Mouse (Mus musculus): ENCODE results near the gene Cc2d2b. TPM values are rescaled to one million over a fixed set of nuclear protein-coding genes. Genes with fewer than 3 reads are reported as not detected.

Gene Cc2d2b
- polyA plus RNA-seq, 1 experiment: not detected

DNA sequence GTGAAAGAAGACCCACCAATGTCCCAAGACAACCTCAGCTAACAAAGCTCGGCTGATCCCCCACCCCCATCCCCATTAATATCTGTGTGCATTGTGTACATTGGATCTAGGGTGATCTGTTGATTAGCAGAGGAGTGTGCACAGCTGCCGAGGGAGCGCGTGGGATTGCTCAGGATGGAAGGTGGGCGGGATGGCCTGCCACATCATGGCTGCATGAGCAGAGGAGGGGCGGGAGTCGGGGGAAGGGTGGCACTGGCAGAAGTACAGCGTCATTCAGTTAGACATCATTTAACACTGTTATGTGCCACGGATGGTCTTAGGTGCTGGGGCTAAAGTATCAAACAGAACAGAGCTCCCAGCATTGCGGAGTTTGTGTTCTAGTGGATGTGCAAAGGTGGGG, 25.0 kb upstream of the Cc2d2b start:
- Histone ChIP-seq H3K4me3 (ENCODE audit: insufficient read depth, low read length) (no peak overlapping the region), H3K27ac (ENCODE audit: insufficient read depth, low read depth, low read length) (no peak overlapping the region), H3K4me1 (ENCODE audit: control insufficient read depth, insufficient read depth, low read length) (peaks cover 4% of the 10 kb centered on the region)
- no peak for TF ChIP-seq POLR2A (IDR thresholded peaks at IDR 0.05; ENCODE audit: borderline replicate concordance, low read depth, low read length)
- TF ChIP-seq CTCF (IDR thresholded peaks at IDR 0.05; ENCODE audit: low read depth, low read length): no peak

DNA sequence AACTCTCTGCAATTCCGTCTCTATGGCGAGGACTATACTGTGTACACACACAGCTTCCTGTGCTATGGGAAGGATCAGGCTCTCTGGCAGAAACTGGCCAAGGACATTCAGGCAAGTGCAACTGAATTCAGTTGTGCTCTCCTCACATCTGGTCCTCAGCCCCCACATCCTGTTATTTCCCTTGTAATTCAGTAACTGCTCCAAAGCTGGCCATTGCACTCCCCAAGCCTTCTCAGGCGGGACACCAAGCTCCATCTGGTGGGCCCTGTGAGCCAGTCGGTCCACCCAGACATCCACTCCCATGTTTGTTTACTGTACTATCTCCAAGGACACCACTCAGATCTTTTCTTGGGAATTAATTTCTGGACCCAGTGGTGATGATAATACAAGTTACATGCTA, 22.4 kb upstream of the Cc2d2b start:
- peaks cover 10% of the 10 kb centered on the region for H3K4me1 ChIP-seq (ENCODE audit: control insufficient read depth, insufficient read depth, low read length)
- H3K4me3 ChIP-seq (ENCODE audit: insufficient read depth, low read length): no peak overlapping the region
- TF ChIP-seq CTCF (IDR thresholded peaks at IDR 0.05; ENCODE audit: low read depth, low read length): no peak
- no peak overlapping the region for H3K27ac ChIP-seq (ENCODE audit: insufficient read depth, low read depth, low read length)

DNA sequence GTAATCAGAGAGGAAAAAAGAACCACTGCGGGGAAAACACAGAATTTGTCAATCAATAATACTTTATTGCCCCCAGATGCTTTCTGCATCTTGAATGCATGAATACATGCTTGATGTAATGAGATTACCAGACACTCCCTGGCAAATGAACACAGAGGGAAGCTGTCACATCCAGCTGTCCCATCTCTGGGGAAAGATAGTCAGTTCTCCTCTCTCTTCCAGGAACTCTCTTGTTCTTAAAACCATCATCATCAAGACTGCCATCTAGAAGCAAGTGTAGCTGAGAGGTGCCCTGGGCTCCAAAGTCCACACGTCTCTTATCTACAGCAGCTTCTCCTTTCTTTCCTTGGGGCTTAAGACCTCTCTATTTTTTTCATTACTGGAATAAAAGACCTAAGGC, 21.9 kb upstream of the Cc2d2b start:
- Histone ChIP-seq H3K27ac (ENCODE audit: insufficient read depth, low read depth, low read length) (no peak overlapping the region), H3K4me3 (ENCODE audit: insufficient read depth, low read length) (no peak overlapping the region), H3K4me1 (ENCODE audit: control insufficient read depth, insufficient read depth, low read length) (peaks cover 10% of the 10 kb centered on the region)
- no peak for TF ChIP-seq CTCF (IDR thresholded peaks at IDR 0.05; ENCODE audit: low read depth, low read length)
- TF ChIP-seq POLR2A (IDR thresholded peaks at IDR 0.05; ENCODE audit: borderline replicate concordance, low read depth, low read length): no peak

DNA sequence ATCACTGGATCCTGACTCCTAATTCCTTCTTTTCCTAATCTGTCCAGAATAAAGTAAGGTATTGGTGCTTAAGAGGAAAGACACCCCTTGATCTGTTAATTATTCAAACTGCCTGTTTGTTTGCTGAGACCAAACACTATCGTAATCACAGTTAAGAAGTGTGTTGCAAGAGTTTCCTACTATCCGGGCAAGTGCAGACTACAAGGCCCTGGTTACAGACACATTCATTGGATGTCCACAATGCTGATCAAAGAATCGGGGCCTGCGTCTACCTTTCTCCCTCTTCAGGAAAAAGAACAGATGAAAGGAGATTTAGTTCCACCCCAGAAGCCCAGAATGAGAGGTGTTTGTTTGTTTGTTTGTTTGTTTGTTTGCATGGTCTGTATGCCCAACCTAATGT, 20.3 kb upstream of the Cc2d2b start:
- TF ChIP-seq CTCF (IDR thresholded peaks at IDR 0.05; ENCODE audit: low read depth, low read length): no peak
- no peak for TF ChIP-seq POLR2A (IDR thresholded peaks at IDR 0.05; ENCODE audit: borderline replicate concordance, low read depth, low read length)
- Histone ChIP-seq H3K4me1 (ENCODE audit: control insufficient read depth, insufficient read depth, low read length) (peaks cover 10% of the 10 kb centered on the region), H3K27ac (ENCODE audit: insufficient read depth, low read depth, low read length) (no peak overlapping the region), H3K4me3 (ENCODE audit: insufficient read depth, low read length) (no peak overlapping the region)

DNA sequence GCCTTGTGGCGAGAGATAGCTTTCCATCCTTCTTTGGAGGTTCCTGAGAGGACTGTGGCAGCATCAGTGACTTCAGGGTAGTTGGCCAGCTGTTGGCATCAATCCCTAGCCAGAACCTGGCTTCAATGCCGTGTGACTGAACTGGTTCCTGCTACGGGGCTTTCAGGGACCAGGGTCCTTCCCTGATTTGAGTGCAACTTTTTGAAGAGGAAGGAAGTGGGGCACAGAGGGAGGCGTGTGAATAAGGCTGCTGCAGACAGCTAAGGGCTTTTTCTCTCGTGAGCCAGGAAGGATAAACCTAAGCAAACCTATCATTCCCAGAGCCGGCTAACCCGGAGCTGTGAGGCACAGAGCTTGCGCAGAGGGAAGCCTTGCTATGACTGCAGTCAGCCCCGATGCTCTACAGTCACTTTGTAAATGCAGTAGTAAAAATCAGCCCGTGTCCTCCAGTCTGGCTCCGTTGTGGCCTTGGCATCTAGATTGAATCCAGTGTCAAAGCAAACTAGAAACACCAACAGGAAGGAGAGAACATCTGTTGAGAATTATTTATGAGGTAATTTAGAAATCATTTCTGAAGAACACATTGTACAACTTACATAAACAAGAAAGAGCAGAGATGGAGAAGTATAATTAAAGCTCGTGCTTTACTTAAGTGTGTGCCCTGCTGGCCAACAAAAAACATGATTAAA, 19.7 kb upstream of the Cc2d2b start:
- peaks cover 10% of the 10 kb centered on the region for H3K4me1 ChIP-seq (ENCODE audit: control insufficient read depth, insufficient read depth, low read length)
- no peak for TF ChIP-seq CTCF (IDR thresholded peaks at IDR 0.05; ENCODE audit: low read depth, low read length)
- no peak for TF ChIP-seq POLR2A (IDR thresholded peaks at IDR 0.05; ENCODE audit: borderline replicate concordance, low read depth, low read length)
- 0 out of 2 replicates have a peak overlapping the region, but pooled peaks have one; percentile 25 for H3K27ac ChIP-seq (ENCODE audit: insufficient read depth, low read depth, low read length)
- H3K4me3 ChIP-seq (ENCODE audit: insufficient read depth, low read length): no peak overlapping the region

DNA sequence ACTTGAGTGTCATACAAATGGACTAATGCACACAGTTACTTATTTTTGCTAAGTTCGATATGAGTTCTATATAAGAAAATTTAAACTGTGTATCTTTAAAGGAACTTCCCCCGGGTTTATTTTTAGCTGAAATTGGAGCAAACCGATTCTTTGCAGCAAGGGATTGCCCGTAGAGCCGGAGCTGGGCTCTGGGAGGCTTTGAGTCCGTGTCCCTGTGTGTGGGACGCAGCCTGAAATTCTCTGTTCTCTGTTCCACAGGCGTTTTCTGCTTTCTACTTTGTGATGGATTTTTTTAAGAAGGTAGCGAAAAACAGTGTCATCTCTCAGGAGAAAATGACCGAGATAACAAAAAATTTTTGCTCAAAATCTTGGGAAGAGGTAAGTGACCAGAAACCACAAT, 15.1 kb upstream of the Cc2d2b start:
- Histone ChIP-seq H3K27ac (ENCODE audit: insufficient read depth, low read depth, low read length) (no peak overlapping the region), H3K4me1 (ENCODE audit: control insufficient read depth, insufficient read depth, low read length) (peaks cover 7% of the 10 kb centered on the region), H3K4me3 (ENCODE audit: insufficient read depth, low read length) (no peak overlapping the region)
- TF ChIP-seq CTCF (IDR thresholded peaks at IDR 0.05; ENCODE audit: low read depth, low read length) (no peak), POLR2A (IDR thresholded peaks at IDR 0.05; ENCODE audit: borderline replicate concordance, low read depth, low read length) (no peak)

DNA sequence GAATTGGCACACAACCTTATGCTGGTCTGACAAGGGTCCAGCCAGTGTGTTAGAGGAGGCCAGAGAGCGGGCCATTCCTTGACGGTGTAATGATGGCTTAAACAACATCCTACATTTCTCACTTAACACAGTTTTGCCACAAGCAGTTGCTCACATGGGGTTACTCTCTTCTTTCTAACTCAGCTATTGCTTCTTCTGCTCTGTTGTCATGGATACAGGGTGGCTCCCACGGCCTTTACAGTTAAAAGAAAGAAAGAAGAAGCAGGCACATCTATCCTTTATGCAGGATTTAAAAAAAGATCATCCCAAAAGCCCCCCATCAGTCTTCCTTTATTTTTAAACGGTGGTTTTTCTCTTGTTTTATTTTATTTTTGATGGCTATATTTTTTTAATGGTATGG, 14.7 kb upstream of the Cc2d2b start:
- Histone ChIP-seq H3K4me1 (ENCODE audit: control insufficient read depth, insufficient read depth, low read length) (peaks cover 3% of the 10 kb centered on the region), H3K4me3 (ENCODE audit: insufficient read depth, low read length) (no peak overlapping the region), H3K27ac (ENCODE audit: insufficient read depth, low read depth, low read length) (no peak overlapping the region)
- TF ChIP-seq CTCF (IDR thresholded peaks at IDR 0.05; ENCODE audit: low read depth, low read length): no peak
- TF ChIP-seq POLR2A (IDR thresholded peaks at IDR 0.05; ENCODE audit: borderline replicate concordance, low read depth, low read length): no peak

DNA sequence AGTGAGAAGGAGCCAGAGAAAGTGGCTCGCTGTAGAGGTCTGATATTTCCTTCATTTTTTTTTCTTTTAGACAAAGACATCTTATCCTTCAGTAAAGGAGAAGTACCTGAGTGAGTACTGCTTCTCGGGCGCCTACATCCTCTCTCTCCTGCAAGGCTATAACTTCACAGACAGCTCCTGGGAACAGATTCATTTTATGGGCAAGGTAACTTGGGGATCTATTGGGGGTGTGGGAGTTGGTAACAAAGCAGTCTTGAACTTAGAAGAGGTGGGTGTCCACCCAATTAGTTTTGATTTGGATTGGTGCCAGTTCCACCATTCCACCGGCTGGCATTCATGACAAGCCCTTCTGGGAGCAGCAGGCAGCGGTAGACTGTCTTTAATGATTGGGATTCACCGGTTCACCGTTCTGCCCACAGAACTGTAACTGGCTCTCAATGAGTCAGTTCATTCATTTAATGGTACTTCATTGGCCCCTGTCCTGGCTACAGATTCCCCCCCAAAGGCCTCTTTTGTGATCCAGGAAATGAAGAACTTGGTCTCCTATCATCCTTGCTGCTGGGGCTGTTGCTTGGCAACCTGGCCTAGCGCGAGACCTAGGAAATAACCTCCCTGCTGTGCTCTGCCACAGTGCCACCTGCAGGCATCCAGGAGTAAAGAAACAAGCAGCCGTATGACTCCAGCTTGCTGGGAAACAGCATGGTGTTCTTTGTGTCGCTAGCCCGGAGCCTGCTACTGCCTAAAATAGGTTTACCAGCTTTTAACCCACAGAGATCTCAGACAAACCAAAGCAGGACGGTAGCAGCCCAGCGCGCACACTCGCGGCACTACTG, 11.7 kb upstream of the Cc2d2b start:
- no peak overlapping the region for H3K4me3 ChIP-seq (ENCODE audit: insufficient read depth, low read length)
- no peaks in the 10 kb centered on the region for H3K4me1 ChIP-seq (ENCODE audit: control insufficient read depth, insufficient read depth, low read length)
- TF ChIP-seq CTCF (IDR thresholded peaks at IDR 0.05; ENCODE audit: low read depth, low read length) (peak; percentile 13; the same call in 1 of the 2 replicates), POLR2A (IDR thresholded peaks at IDR 0.05; ENCODE audit: borderline replicate concordance, low read depth, low read length) (no peak)
- no peak overlapping the region for H3K27ac ChIP-seq (ENCODE audit: insufficient read depth, low read depth, low read length)

DNA sequence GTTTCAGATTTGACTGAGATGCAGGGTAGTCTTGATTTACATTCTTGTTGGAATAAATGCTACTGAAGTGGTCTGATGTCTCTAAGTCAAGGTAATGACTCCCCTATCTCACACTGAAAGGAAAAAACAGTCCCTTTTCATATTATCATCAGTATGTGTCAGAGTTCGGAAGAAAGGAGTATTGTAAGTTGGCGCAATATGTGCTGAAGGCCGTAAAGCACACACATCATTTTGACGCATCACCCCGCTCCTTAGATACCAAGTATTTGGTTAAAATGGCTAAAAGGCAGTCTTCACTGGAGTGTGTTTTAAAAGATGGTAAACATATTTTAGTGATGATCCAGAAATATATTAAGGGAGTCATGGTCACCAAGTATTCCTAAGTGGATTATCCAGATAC, 10.9 kb upstream of the Cc2d2b start:
- Histone ChIP-seq H3K27ac (ENCODE audit: insufficient read depth, low read depth, low read length) (no peak overlapping the region), H3K4me1 (ENCODE audit: control insufficient read depth, insufficient read depth, low read length) (no peaks in the 10 kb centered on the region), H3K4me3 (ENCODE audit: insufficient read depth, low read length) (no peak overlapping the region)
- TF ChIP-seq POLR2A (IDR thresholded peaks at IDR 0.05; ENCODE audit: borderline replicate concordance, low read depth, low read length): no peak
- TF ChIP-seq CTCF (IDR thresholded peaks at IDR 0.05; ENCODE audit: low read depth, low read length): no peak

DNA sequence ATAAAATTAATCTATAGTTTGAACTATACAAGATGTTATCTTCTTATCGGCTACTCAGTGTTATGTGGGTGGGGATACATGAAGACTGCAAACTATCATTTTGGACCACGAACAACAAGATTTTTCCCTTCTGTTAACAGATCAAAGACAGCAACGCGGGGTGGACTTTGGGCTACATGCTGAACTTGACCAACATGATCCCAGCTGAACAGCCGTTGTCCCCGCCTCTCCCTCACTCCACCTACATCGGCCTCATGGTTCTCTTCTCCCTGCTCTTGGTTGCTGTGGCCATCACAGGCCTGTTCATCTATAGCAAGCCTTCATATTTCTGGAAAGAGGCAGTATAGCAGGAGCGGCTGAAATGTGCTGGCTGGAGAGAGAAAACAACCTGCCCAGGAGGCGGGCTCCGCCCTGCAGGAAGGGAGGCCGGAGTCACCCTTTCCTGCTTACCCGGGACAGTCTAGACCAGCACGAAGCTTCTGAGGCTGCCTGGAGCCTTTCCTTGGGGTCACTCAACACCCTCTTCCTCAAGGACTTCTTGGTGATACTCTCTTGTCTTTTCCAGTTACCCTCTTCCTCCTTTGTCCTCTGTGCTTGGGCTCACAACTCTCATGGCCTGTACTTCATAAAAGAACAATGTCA, 9.7 kb upstream of the Cc2d2b start:
- H3K4me1 ChIP-seq (ENCODE audit: control insufficient read depth, insufficient read depth, low read length): no peaks in the 10 kb centered on the region
- no peak for TF ChIP-seq POLR2A (IDR thresholded peaks at IDR 0.05; ENCODE audit: borderline replicate concordance, low read depth, low read length)
- TF ChIP-seq CTCF (IDR thresholded peaks at IDR 0.05; ENCODE audit: low read depth, low read length): no peak
- no peak overlapping the region for H3K27ac ChIP-seq (ENCODE audit: insufficient read depth, low read depth, low read length)
- no peak overlapping the region for H3K4me3 ChIP-seq (ENCODE audit: insufficient read depth, low read length)
